In genomic region chr6:29347189-29347588, GRCm38 (mm10) we compare ENCODE assay signal across 8 mouse cellular contexts. TPM values are rescaled to one million over a fixed set of nuclear protein-coding genes. Genes with fewer than 3 reads are reported as not detected.
DNase-seq lines count a peak whose midpoint lies in the region; ATAC-seq lines count a peak whose summit lies in the region.

No protein-coding gene starts in this region.

- H3K27me3 ChIP-seq in kidney, embryonic 14.5 days (ENCODE audit: control insufficient read depth, insufficient read depth, low read length), result no peaks in the 10 kb centered on the region
- H3K27me3 ChIP-seq in hindbrain, embryonic 14.5 days (ENCODE audit: control insufficient read depth, insufficient read depth, low read length), result no peaks in the 10 kb centered on the region
- no peaks in the 10 kb centered on the region for H3K27me3 ChIP-seq in midbrain, embryonic 15.5 days (replicated peaks)

- H3K27ac ChIP-seq in kidney, embryonic 14.5 days (ENCODE audit: low read depth, low read length), result peak overlapping the region; percentile 93
- H3K27ac ChIP-seq in brown adipose tissue, adult 24 weeks (replicated peaks; ENCODE audit: low read depth, low read length), result peak overlapping the region; percentile 80
- H3K27ac ChIP-seq in hindbrain, embryonic 14.5 days, result peak overlapping the region; percentile 89
- H3K27ac ChIP-seq in midbrain, embryonic 15.5 days, result peak overlapping the region; percentile 83

- peak overlapping the region; percentile 55 for H3K4me2 ChIP-seq in kidney, embryonic 14.5 days (replicated peaks; ENCODE audit: low read depth, low read length)
- peak overlapping the region; percentile 57 for H3K4me2 ChIP-seq in hindbrain, embryonic 14.5 days (replicated peaks)
- H3K4me2 ChIP-seq in midbrain, embryonic 15.5 days, result peak overlapping the region; percentile 81

- WGBS in kidney, embryonic 14.5 days, result 38% methylated on average over 7 of the region's 7 CpGs
- WGBS in hindbrain, embryonic 14.5 days, result 46% methylated on average over 7 of the region's 7 CpGs
- 36% methylated on average over 7 of the region's 7 CpGs for WGBS in midbrain, embryonic 15.5 days

- H3K9ac ChIP-seq in kidney, embryonic 14.5 days (ENCODE audit: low read depth, low read length), result peak overlapping the region; percentile 62
- H3K9ac ChIP-seq in hindbrain, embryonic 14.5 days, result peak overlapping the region; percentile 75
- H3K9ac ChIP-seq in midbrain, embryonic 15.5 days, result peak overlapping the region; percentile 58

- no peaks in the 10 kb centered on the region for H3K9me3 ChIP-seq in kidney, embryonic 14.5 days (ENCODE audit: control insufficient read depth, low read length)
- no peaks in the 10 kb centered on the region for H3K9me3 ChIP-seq in hindbrain, embryonic 14.5 days (ENCODE audit: control insufficient read depth, low read length)
- no peaks in the 10 kb centered on the region for H3K9me3 ChIP-seq in midbrain, embryonic 15.5 days

- no peak; the same call in 1 of the 2 replicates for ATAC-seq in kidney, embryonic 14.5 days (ENCODE audit: low FRiP score, low TSS enrichment)
- ATAC-seq in hindbrain, embryonic 14.5 days (ENCODE audit: low FRiP score), result no peak
- no peak for ATAC-seq in midbrain, embryonic 15.5 days (replicated peaks)
- ATAC-seq in inflammation-experienced regulatory T-cells, adult 6 months, result no peak

- H3K36me3 ChIP-seq in kidney, embryonic 14.5 days (ENCODE audit: control insufficient read depth, insufficient read depth, low read length), result no peaks in the 10 kb centered on the region
- H3K36me3 ChIP-seq in hindbrain, embryonic 14.5 days (replicated peaks; ENCODE audit: control insufficient read depth, insufficient read depth), result no peaks in the 10 kb centered on the region
- H3K36me3 ChIP-seq in midbrain, embryonic 15.5 days (replicated peaks), result no peaks in the 10 kb centered on the region

- H3K4me1 ChIP-seq in kidney, embryonic 14.5 days (ENCODE audit: control insufficient read depth, insufficient read depth, low read length), result 0 out of 2 replicates have a peak, but pooled peaks cover 9% of the 10 kb centered on the region
- H3K4me1 ChIP-seq in brown adipose tissue, adult 24 weeks (ENCODE audit: control insufficient read depth, insufficient read depth, insufficient read length, low read length), result peaks cover 3% of the 10 kb centered on the region
- H3K4me1 ChIP-seq in hindbrain, embryonic 14.5 days (replicated peaks; ENCODE audit: control insufficient read depth, insufficient read depth, low read length), result peaks cover 13% of the 10 kb centered on the region
- H3K4me1 ChIP-seq in midbrain, embryonic 15.5 days, result peaks cover 15% of the 10 kb centered on the region

- peak overlapping the region; percentile 96 for H3K4me3 ChIP-seq in kidney, embryonic 14.5 days (ENCODE audit: low read length)
- peak overlapping the region; percentile 59 for H3K4me3 ChIP-seq in brown adipose tissue, adult 24 weeks (ENCODE audit: insufficient read depth, low read depth, low read length)
- peak overlapping the region; percentile 98 for H3K4me3 ChIP-seq in hindbrain, embryonic 14.5 days (replicated peaks; ENCODE audit: low read length)
- H3K4me3 ChIP-seq in midbrain, embryonic 15.5 days, result peak overlapping the region; percentile 84

- DNase-seq in kidney, adult 8-10 months, result no peak
- no peak for DNase-seq in hindbrain, embryonic 14.5 days (ENCODE audit: low spot score)
- DNase-seq in retina, postnatal 1 day, result no peak
- no peak for DNase-seq in right cerebral cortex, postnatal 25 days

RNA-seq across cellular contexts. Expression of gene Calu, which starts 0.7 kb away (rescaled TPM):
- polyA plus RNA-seq in kidney, embryonic 14.5 days (2014; fragmentation: Nextera tagmentation; extraction: Ambion mirVana), result 195 and 382 TPM in 2 replicates
- polyA plus RNA-seq in brown adipose tissue, adult 24 weeks (2012; ENCODE audit: insufficient read depth, insufficient read length, missing spikeins), result 119 and 162 TPM in 2 replicates
- polyA plus RNA-seq in hindbrain, embryonic 14.5 days (2014; fragmentation: Nextera tagmentation; extraction: Ambion mirVana), result 187 and 199 TPM in 2 replicates
- 154 and 156 TPM in 2 replicates for polyA plus RNA-seq in midbrain, embryonic 15.5 days (2015; fragmentation: Nextera tagmentation; extraction: Ambion mirVana)
- polyA plus RNA-seq in inflammation-experienced regulatory T-cells, adult 6 months (2017; shearing (Covaris generic)), result 10 to 100 TPM; 60.2 to 63.2 (median 62.6) TPM

RNA-seq across cellular contexts. Expression of gene Fam71f1, which starts 28.2 kb away (rescaled TPM):
- polyA plus RNA-seq in kidney, embryonic 14.5 days (2014; fragmentation: Nextera tagmentation; extraction: Ambion mirVana), result 0.19 TPM in 1 of 2 replicates, not detected in the other
- polyA plus RNA-seq in brown adipose tissue, adult 24 weeks (2012; ENCODE audit: insufficient read depth, insufficient read length, missing spikeins), result not detected in 2 replicates
- polyA plus RNA-seq in hindbrain, embryonic 14.5 days (2014; fragmentation: Nextera tagmentation; extraction: Ambion mirVana), result not detected in 2 replicates
- polyA plus RNA-seq in midbrain, embryonic 15.5 days (2015; fragmentation: Nextera tagmentation; extraction: Ambion mirVana), result not detected in 2 replicates
- polyA plus RNA-seq in inflammation-experienced regulatory T-cells, adult 6 months (2017; shearing (Covaris generic)), result not detected

RNA-seq across cellular contexts. Expression of gene Opn1sw, which starts 41.1 kb away (rescaled TPM):
- 0.87 and 0.90 TPM in 2 replicates for polyA plus RNA-seq in kidney, embryonic 14.5 days (2014; fragmentation: Nextera tagmentation; extraction: Ambion mirVana)
- not detected in 2 replicates for polyA plus RNA-seq in brown adipose tissue, adult 24 weeks (2012; ENCODE audit: insufficient read depth, insufficient read length, missing spikeins)
- polyA plus RNA-seq in hindbrain, embryonic 14.5 days (2014; fragmentation: Nextera tagmentation; extraction: Ambion mirVana), result 0.46 and 0.48 TPM in 2 replicates
- 0.28 and 0.54 TPM in 2 replicates for polyA plus RNA-seq in midbrain, embryonic 15.5 days (2015; fragmentation: Nextera tagmentation; extraction: Ambion mirVana)
- polyA plus RNA-seq in inflammation-experienced regulatory T-cells, adult 6 months (2017; shearing (Covaris generic)), result under 1 TPM; 0.38 to 0.66 (median 0.66) TPM

RNA-seq across cellular contexts. Expression of gene Ccdc136, which starts 48.9 kb away (rescaled TPM):
- polyA plus RNA-seq in kidney, embryonic 14.5 days (2014; fragmentation: Nextera tagmentation; extraction: Ambion mirVana), result 22.8 and 30.3 TPM in 2 replicates
- polyA plus RNA-seq in brown adipose tissue, adult 24 weeks (2012; ENCODE audit: insufficient read depth, insufficient read length, missing spikeins), result 0.46 TPM in 1 of 2 replicates, not detected in the other
- polyA plus RNA-seq in hindbrain, embryonic 14.5 days (2014; fragmentation: Nextera tagmentation; extraction: Ambion mirVana), result 53.2 and 55.7 TPM in 2 replicates
- polyA plus RNA-seq in midbrain, embryonic 15.5 days (2015; fragmentation: Nextera tagmentation; extraction: Ambion mirVana), result 36.9 and 40.5 TPM in 2 replicates
- polyA plus RNA-seq in inflammation-experienced regulatory T-cells, adult 6 months (2017; shearing (Covaris generic)), result 1 to 10 TPM in 2 of 3 experiments, under 1 TPM in 1; 0.65 to 1.1 (median 1.0) TPM
